Mouse (Mus musculus) ES-Bruce4 (cell line): ENCODE measurements around the gene Ephb4.

ENCODE experiments used
- CTCF ChIP-seq: IDR thresholded peaks from one replicate; pipeline ENCODE4 v1.8.1; 2011; ENCODE audit warnings: low read depth, low read length
- POLR2A ChIP-seq: IDR thresholded peaks from one replicate; pipeline ENCODE4 v1.8.1; 2011; ENCODE audit warnings: low read length; ENCODE audit not compliant: insufficient read depth

DNA sequence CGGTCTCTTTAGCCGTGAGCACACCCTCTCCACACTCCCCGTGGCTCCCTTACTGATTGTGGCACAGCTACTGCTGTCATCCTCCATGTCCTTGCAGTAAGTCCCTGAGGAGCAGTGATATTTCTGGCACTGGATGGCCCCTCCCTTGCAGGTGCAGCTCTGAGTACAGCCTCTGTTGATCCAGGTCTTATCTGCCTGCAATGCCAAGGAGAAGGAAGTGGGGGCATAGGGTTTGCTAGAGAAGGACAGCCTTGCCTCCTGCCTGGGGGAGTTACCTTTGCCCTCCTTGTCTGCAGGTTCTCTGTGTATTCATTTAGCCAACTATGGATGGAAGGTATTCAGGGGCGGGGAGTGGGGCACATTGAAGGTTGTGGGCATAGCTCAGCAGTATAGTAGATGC is 69.9 kb downstream of the Ephb4 start:
- TF ChIP-seq CTCF: no peak
- TF ChIP-seq POLR2A: no peak
